Mouse (Mus musculus): ENCODE measurements around the gene Cblc. TPM values are rescaled to one million over a fixed set of nuclear protein-coding genes. Genes with fewer than 3 reads are reported as not detected.

The Cblc gene
- total and polyA plus RNA-seq, 2 experiments from 2014 or later = 0.38 to 0.67 TPM

DNA sequence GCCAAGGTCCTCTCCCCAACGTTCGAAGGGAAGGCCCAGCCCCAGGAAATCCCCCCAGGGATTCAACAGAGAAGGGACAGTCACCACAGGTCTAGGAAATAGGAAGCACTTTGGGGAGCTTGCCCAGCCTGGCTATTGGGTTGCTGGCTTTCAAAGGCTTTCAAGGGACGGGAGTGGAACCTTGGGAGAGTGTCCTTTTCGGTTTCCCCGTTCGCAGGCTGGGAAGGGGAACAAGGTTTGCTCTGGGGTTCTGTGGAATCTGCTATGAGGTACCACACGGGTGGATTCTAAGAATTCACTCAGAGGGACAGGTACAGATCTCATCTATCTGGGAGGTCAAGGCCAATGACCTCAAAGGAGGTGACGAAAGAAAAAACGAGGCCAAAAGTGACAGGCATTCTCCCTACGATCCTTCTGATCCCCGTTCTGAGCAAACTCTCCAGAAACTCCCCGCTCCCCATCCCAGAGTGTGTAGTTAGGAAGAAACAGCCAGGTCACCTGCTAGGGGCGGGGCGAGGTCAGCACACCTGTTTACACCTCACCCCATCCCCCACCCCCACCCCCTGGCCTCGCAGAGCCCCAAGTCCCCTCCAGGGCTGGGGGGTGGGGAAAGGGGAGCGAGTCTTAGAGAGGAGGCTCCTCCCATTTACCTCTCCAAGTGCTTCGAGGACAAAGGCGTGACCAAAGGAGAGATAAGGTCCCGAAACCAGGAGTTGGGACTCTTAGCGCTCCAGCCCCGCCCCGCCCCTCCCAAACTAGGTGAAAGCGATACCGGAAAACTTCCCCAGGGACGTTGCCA, 49.0 kb downstream of the Cblc start:
- Histone ChIP-seq H3K9ac (peak overlapping the region; percentile 86), H3K4me3 (ENCODE audit: low read depth, low read length) (peak overlapping the region; percentile 75), H3K9me3 (ENCODE audit: low read length) (no peaks in the 10 kb centered on the region), H3K27ac (ENCODE audit: low read depth, low read length) (no peak overlapping the region), H3K36me3 (ENCODE audit: insufficient read depth) (peaks cover 10% of the 10 kb centered on the region), H3K27me3 (ENCODE audit: insufficient read depth, low read length) (no peaks in the 10 kb centered on the region), H3K4me2 (ENCODE audit: low read depth) (peak overlapping the region; percentile 85), H3K4me1 (ENCODE audit: insufficient read depth) (peaks cover 21% of the 10 kb centered on the region)
- 12% methylated on average over 25 of the region's 25 CpGs for WGBS
- DNase-seq = no peak
- no peak for TF ChIP-seq CTCF (IDR thresholded peaks at IDR 0.05; ENCODE audit: low read depth)
- no peak for ATAC-seq

DNA sequence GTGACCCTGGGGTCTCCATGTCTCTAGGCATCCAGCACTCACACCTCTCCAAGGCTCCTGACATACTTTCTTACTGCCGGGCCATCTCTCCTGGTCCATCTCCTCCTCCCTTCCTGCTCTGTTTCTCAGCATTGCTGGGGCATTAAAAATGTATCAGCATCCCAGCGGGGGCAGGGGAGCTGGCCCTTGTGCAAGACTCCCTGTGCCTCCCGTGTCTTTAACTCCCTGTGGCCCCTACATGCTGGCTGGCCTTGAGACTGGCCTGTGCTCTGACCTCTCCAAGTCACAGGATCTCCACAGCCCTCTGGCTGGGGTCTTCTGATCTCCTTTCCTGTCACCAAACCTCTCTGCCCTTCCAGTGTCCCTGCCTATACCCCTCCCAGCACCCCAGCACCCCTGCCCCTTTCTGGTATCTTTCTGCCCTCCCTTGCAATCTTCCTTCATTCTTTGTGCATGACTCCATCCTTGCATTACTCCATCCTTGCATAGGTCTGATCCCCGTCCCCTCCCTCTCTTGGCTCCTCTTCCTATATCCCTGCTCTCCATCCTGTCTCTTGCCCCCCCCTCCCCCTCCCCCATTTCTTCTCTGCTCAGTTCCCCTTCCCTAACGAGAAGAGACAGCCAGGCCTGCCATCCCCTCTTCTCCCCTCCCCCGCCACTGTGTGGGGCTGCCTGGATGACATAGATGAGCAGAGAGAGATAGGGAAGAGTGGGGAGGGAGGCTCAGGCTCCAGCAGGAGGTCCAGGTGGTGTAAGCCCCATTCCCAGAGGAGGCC, 50.0 kb downstream of the Cblc start:
- Histone ChIP-seq H3K4me1 (ENCODE audit: insufficient read depth) (peaks cover 21% of the 10 kb centered on the region), H3K4me3 (ENCODE audit: low read depth, low read length) (no peak overlapping the region), H3K27ac (ENCODE audit: low read depth, low read length) (no peak overlapping the region), H3K27me3 (ENCODE audit: insufficient read depth, low read length) (no peaks in the 10 kb centered on the region), H3K4me2 (ENCODE audit: low read depth) (peak overlapping the region; percentile 85), H3K36me3 (ENCODE audit: insufficient read depth) (peaks cover 10% of the 10 kb centered on the region), H3K9ac (peak overlapping the region; percentile 86; the same call in 1 of the 2 replicates), H3K9me3 (ENCODE audit: low read length) (no peaks in the 10 kb centered on the region)
- DNase-seq = peak; percentile 19
- TF ChIP-seq CTCF (IDR thresholded peaks at IDR 0.05; ENCODE audit: low read depth) = no peak
- ATAC-seq = no peak
- WGBS = 46% methylated on average over 6 of the region's 6 CpGs

DNA sequence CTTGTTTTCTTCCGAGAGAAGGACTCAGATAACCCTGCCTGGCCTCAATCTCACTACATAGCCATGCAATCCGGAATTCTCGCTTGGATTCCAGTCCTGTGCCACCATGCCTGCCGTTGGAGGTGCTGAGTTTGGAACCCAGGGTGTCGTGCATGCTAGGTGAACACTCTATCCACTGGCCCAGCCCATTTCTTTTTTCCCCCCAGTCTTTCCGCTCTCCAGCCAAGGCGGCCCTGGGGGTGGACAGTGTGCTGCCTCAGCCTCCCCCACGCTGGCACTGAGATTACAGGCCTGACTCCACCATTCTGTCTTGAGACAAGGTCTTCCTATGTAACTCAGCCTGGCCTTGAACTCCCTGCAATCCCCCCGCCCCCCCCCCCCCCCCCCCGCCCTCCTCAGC, 50.6 kb downstream of the Cblc start:
- Histone ChIP-seq H3K27ac (ENCODE audit: low read depth, low read length) (no peak overlapping the region), H3K27me3 (ENCODE audit: insufficient read depth, low read length) (no peaks in the 10 kb centered on the region), H3K4me3 (ENCODE audit: low read depth, low read length) (no peak overlapping the region), H3K9ac (no peak overlapping the region), H3K36me3 (ENCODE audit: insufficient read depth) (peaks cover 10% of the 10 kb centered on the region), H3K9me3 (ENCODE audit: low read length) (no peaks in the 10 kb centered on the region), H3K4me2 (ENCODE audit: low read depth) (no peak overlapping the region), H3K4me1 (ENCODE audit: insufficient read depth) (peaks cover 21% of the 10 kb centered on the region)
- 85% methylated on average over 8 of the region's 10 CpGs for WGBS
- TF ChIP-seq CTCF (IDR thresholded peaks at IDR 0.05; ENCODE audit: low read depth) = no peak
- DNase-seq = no peak
- ATAC-seq = no peak

DNA sequence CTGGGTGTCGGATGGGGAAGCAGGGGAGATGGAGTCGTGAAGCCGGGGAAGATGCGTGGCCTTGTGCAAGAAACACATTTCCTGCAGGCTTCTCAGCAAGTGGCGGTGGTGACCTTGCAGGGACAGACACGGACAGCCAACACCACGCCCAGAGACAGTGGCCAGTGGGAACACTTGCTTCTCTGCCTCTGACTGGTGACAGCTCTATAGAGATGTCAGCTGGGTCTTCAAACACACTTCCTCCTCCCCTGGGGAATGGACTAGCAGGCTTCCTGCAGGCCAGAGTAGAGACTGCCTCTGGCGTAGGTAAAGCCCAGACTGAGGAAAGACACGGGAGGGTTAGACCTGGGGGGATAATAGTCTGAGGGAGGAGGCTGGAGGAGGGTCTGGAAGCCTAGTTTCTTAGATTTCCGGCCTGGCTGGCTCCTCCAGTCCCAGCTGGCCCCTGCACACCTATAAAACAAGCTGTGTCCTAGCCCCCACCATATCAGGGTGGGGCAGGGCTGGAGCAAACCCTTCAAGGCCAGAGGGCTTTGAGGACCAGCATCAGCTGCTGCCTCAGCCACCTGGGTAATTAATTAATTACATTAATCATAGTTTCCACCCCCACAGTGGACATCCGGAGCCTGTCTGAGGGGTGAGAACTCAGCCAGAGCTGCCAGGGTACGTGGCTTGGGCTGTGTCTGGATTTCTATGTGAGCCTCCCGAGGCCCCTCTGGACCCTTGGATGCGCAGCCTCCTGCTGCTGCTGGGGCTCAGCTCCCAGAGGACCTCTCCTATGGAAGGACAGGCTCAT, 51.8 kb downstream of the Cblc start:
- Histone ChIP-seq H3K36me3 (ENCODE audit: insufficient read depth) (peaks cover 14% of the 10 kb centered on the region), H3K9me3 (ENCODE audit: low read length) (no peaks in the 10 kb centered on the region), H3K27me3 (ENCODE audit: insufficient read depth, low read length) (no peaks in the 10 kb centered on the region), H3K4me2 (ENCODE audit: low read depth) (no peak overlapping the region), H3K4me1 (ENCODE audit: insufficient read depth) (peaks cover 16% of the 10 kb centered on the region), H3K27ac (ENCODE audit: low read depth, low read length) (no peak overlapping the region), H3K9ac (no peak overlapping the region), H3K4me3 (ENCODE audit: low read depth, low read length) (no peak overlapping the region)
- DNase-seq = no peak
- no peak for TF ChIP-seq CTCF (IDR thresholded peaks at IDR 0.05; ENCODE audit: low read depth)
- 80% methylated on average over 14 of the region's 14 CpGs for WGBS
- ATAC-seq = no peak

DNA sequence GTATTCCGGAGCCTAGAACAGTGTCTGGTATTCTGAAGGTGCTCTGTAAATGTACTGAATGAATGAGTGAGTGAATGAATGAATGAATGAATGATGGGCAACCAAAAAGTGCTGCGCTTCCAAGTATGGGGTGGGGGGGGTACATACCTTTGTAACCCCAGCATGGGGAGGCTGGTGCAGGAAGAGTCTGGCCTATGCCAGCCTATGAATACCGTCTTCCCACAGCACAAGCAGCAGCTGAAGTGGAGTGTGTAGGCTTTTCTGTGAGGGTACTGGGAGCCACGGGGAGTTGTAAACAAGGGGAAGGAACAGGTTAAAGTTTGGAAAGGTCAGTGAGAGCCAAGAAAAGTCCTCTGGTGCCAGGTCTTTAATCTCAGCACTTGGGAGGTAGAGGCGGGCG, 52.8 kb downstream of the Cblc start:
- Histone ChIP-seq H3K27me3 (ENCODE audit: insufficient read depth, low read length) (no peaks in the 10 kb centered on the region), H3K4me2 (ENCODE audit: low read depth) (no peak overlapping the region), H3K36me3 (ENCODE audit: insufficient read depth) (peaks cover 14% of the 10 kb centered on the region), H3K9me3 (ENCODE audit: low read length) (no peaks in the 10 kb centered on the region), H3K9ac (no peak overlapping the region), H3K4me1 (ENCODE audit: insufficient read depth) (peaks cover 16% of the 10 kb centered on the region), H3K27ac (ENCODE audit: low read depth, low read length) (no peak overlapping the region), H3K4me3 (ENCODE audit: low read depth, low read length) (no peak overlapping the region)
- DNase-seq = no peak
- no peak for TF ChIP-seq CTCF (IDR thresholded peaks at IDR 0.05; ENCODE audit: low read depth)
- WGBS = 86% methylated on average over 6 of the region's 6 CpGs
- ATAC-seq = no peak

GRCm38 (mm10) chr7:19742468-19742867, 54.1 kb downstream of the Cblc start:
- no peak for TF ChIP-seq CTCF (IDR thresholded peaks at IDR 0.05; ENCODE audit: low read depth)
- no peak overlapping the region for H3K4me3 ChIP-seq (ENCODE audit: low read depth, low read length)
- 0 out of 2 replicates have a peak, but pooled peaks cover 5% of the 10 kb centered on the region for H3K4me1 ChIP-seq (ENCODE audit: insufficient read depth)
- H3K9me3 ChIP-seq (ENCODE audit: low read length) = no peaks in the 10 kb centered on the region
- WGBS = 72% methylated on average over 5 of the region's 5 CpGs
- H3K27ac ChIP-seq (ENCODE audit: low read depth, low read length) = no peak overlapping the region
- no peak overlapping the region for H3K9ac ChIP-seq
- DNase-seq = no peak
- H3K4me2 ChIP-seq (ENCODE audit: low read depth) = no peak overlapping the region
- no peaks in the 10 kb centered on the region for H3K27me3 ChIP-seq (ENCODE audit: insufficient read depth, low read length)
- H3K36me3 ChIP-seq (ENCODE audit: insufficient read depth) = peaks cover 23% of the 10 kb centered on the region
- ATAC-seq = no peak
